Mouse (Mus musculus) Patski (cell line): ENCODE results near the gene Fam173a. TPM values are rescaled to one million over a fixed set of nuclear protein-coding genes. Genes with fewer than 3 reads are reported as not detected.

Experiments
- ATAC-seq: fragments of 100-300 bp; one replicate; pipeline ENCODE4 v1.8.0; 2021
- CTCF ChIA-PET: fragments of 350-600 bp; sonication (Branson Sonifier 250); formaldehyde crosslinking; loops from one replicate; lab custom pipeline; 2022; ENCODE audit warnings: inconsistent platforms; lab: Charles Lee
- POLR2A ChIA-PET: fragments of 350-600 bp; sonication (Branson Sonifier 250); formaldehyde crosslinking; loops from one replicate; lab custom pipeline; 2022; ENCODE audit warnings: antibody characterized with exemption, inconsistent platforms; lab: Charles Lee
- DNase-seq: peaks from one replicate; pipeline ENCODE4 v3.0.0-alpha.2; 2011; ENCODE audit warnings: low read depth, low spot score
- H3K27me3 ChIP-seq: fragments of 371-371 bp; one replicate; pipeline ENCODE4 v1.5.1; 2021
- CTCF ChIP-seq: fragments of 100-300 bp; IDR thresholded peaks from one replicate; pipeline ENCODE4 v1.5.1; 2021
- in situ Hi-C: fragments of 300-500 bp; cut with MboI; formaldehyde crosslinking; loops from 3 replicates; pipeline ENCODE4 v1.11.1; 2018; ENCODE audit warnings: low pct_unique_long_range_greater_than_20kb, mixed read lengths
- polyA plus RNA-seq: library from polyadenylated mRNA; unstranded; gene quantifications from one replicate; pipeline ENCODE4 v1.2.3, GENCODE M21; 2021

Gene Fam173a
- polyA plus RNA-seq, 1 experiment from 2014 or later = 73.5 TPM

GRCm38 (mm10) chr17:25762591-25762990, 30.1 kb downstream of the Fam173a start:
- DNase-seq (no peak), ATAC-seq (no peak)
- ChIA-PET CTCF (interaction anchor here (1.2 kb wide), 1 partner anchor 40 kb away, joined by 4 read pairs; no protein-coding TSS in a partner anchor), POLR2A (no interaction called here)
- TF ChIP-seq CTCF = no peak
- no peaks in the 10 kb centered on the region for H3K27me3 ChIP-seq
- in situ Hi-C loops = no loop called here

GRCm38 (mm10) chr17:25761561-25761970, 31.1 kb downstream of the Fam173a start:
- no peak for ATAC-seq
- no peak for TF ChIP-seq CTCF
- POLR2A ChIA-PET = no interaction called here
- no peak for DNase-seq
- in situ Hi-C loops = no loop called here
- CTCF ChIA-PET = interaction anchor here (1.9 kb wide), 1 partner anchor 40 kb away, joined by 6 read pairs; no protein-coding TSS in a partner anchor
- no peaks in the 10 kb centered on the region for H3K27me3 ChIP-seq

GRCm38 (mm10) chr17:25760148-25760547, 32.6 kb downstream of the Fam173a start:
- H3K27me3 ChIP-seq = no peaks in the 10 kb centered on the region
- ChIA-PET POLR2A (no interaction called here), CTCF (interaction anchor here (1.1 to 1.9 kb wide), 2 partner anchors 20 to 41 kb away, joined by 3 to 6 read pairs; no protein-coding TSS in a partner anchor)
- in situ Hi-C loops = no loop called here
- no peak for ATAC-seq
- DNase-seq = no peak
- TF ChIP-seq CTCF = no peak

GRCm38 (mm10) chr17:25757691-25758090, 35.0 kb downstream of the Fam173a start:
- ChIA-PET POLR2A (no interaction called here), CTCF (no interaction called here)
- H3K27me3 ChIP-seq = no peaks in the 10 kb centered on the region
- no peak for DNase-seq
- no peak for TF ChIP-seq CTCF
- no peak for ATAC-seq
- in situ Hi-C loops = no loop called here

- TF ChIP-seq CTCF = no peak
- POLR2A ChIA-PET = no interaction called here
- DNase-seq (no peak), ATAC-seq (peak; percentile 29)
- in situ Hi-C loops = no loop called here
- H3K27me3 ChIP-seq = no peaks in the 10 kb centered on the region
- CTCF ChIA-PET = no interaction called here
Observed at GRCm38 (mm10) chr17:25756378-25757242, 36.1 kb downstream of the Fam173a start.

- ATAC-seq = no peak
- DNase-seq = no peak
- ChIA-PET POLR2A (no interaction called here), CTCF (no interaction called here)
- no peak for TF ChIP-seq CTCF
- no peaks in the 10 kb centered on the region for H3K27me3 ChIP-seq
- in situ Hi-C loops = no loop called here
Observed at GRCm38 (mm10) chr17:25755627-25756377, 36.9 kb downstream of the Fam173a start.

GRCm38 (mm10) chr17:25755086-25755485, 37.6 kb downstream of the Fam173a start:
- in situ Hi-C loops = no loop called here

GRCm38 (mm10) chr17:25754241-25754640, 38.5 kb downstream of the Fam173a start, which contains the start of gene Msln:
Gene Msln, minus strand, starts transcription at chr17:25754378.
- no peak for TF ChIP-seq CTCF
- DNase-seq (no peak), ATAC-seq (no peak)
- ChIA-PET CTCF (no interaction called here), POLR2A (no interaction called here)
- H3K27me3 ChIP-seq = no peaks in the 10 kb centered on the region
- in situ Hi-C loops = no loop called here

More at GRCm38 (mm10) chr17:25755086-25755485, 37.6 kb downstream of the Fam173a start:
- ChIA-PET POLR2A (no interaction called here), CTCF (no interaction called here)
- DNase-seq (no peak), ATAC-seq (no peak)
- H3K27me3 ChIP-seq = no peaks in the 10 kb centered on the region
- no peak for TF ChIP-seq CTCF

- in situ Hi-C loops = no loop called here
- ATAC-seq (no peak), DNase-seq (peak; percentile 60)
- TF ChIP-seq CTCF = no peak
- CTCF ChIA-PET = no interaction called here
- POLR2A ChIA-PET = no interaction called here
- no peaks in the 10 kb centered on the region for H3K27me3 ChIP-seq
Observed at GRCm38 (mm10) chr17:25751446-25751845, 41.3 kb downstream of the Fam173a start.

- TF ChIP-seq CTCF = no peak
- H3K27me3 ChIP-seq = no peaks in the 10 kb centered on the region
- in situ Hi-C loops = no loop called here
- no peak for ATAC-seq
- ChIA-PET POLR2A (no interaction called here), CTCF (no interaction called here)
- no peak for DNase-seq
Observed at GRCm38 (mm10) chr17:25749314-25749713, 43.4 kb downstream of the Fam173a start.

- CTCF ChIA-PET = no interaction called here
- DNase-seq (no peak), ATAC-seq (no peak)
- TF ChIP-seq CTCF = no peak
- POLR2A ChIA-PET = no interaction called here
- in situ Hi-C loops = no loop called here
- H3K27me3 ChIP-seq = no peaks in the 10 kb centered on the region
Observed at GRCm38 (mm10) chr17:25748238-25748637, 44.5 kb downstream of the Fam173a start.
